In genomic region chr10:75559676-75560548, GRCm38 (mm10) we compare ENCODE assay signal across 8 mouse cellular contexts. TPM values are rescaled to one million over a fixed set of nuclear protein-coding genes. Genes with fewer than 3 reads are reported as not detected.
DNase-seq lines count a peak whose midpoint lies in the region; ATAC-seq lines count a peak whose summit lies in the region.

Gene Lrrc75b, minus strand, starts transcription at chr10:75560330.

- WGBS in intestine, embryonic 15.5 days, result under 1% methylated on average over 75 of the region's 75 CpGs
- WGBS in limb, embryonic 10.5 days, result 1% methylated on average over 75 of the region's 75 CpGs
- under 1% methylated on average over 70 of the region's 75 CpGs for WGBS in midbrain, embryonic 15.5 days

- no peaks in the 10 kb centered on the region for H3K36me3 ChIP-seq in intestine, embryonic 15.5 days
- no peaks in the 10 kb centered on the region for H3K36me3 ChIP-seq in limb, embryonic 10.5 days
- H3K36me3 ChIP-seq in midbrain, embryonic 15.5 days (replicated peaks), result no peaks in the 10 kb centered on the region; the same call in 1 of the 2 replicates

- DNase-seq in thymus, postnatal 25 days, result peak; percentile 11
- DNase-seq in thymus, postnatal 0 days (ENCODE audit: low spot score), result no peak
- peak; percentile 73 to 82 for DNase-seq in cerebellum, postnatal 36 days
- peak; percentile 67 for DNase-seq in limb, embryonic 10.5 days (ENCODE audit: low spot score)
- DNase-seq in testis, postnatal 14 days (ENCODE audit: low spot score), result peak; percentile 54

- H3K9me3 ChIP-seq in intestine, embryonic 15.5 days, result no peaks in the 10 kb centered on the region
- H3K9me3 ChIP-seq in limb, embryonic 10.5 days (replicated peaks), result no peaks in the 10 kb centered on the region
- H3K9me3 ChIP-seq in midbrain, embryonic 15.5 days, result no peaks in the 10 kb centered on the region

- H3K27me3 ChIP-seq in intestine, embryonic 15.5 days (replicated peaks), result peaks cover 29% of the 10 kb centered on the region
- peaks cover 60% of the 10 kb centered on the region for H3K27me3 ChIP-seq in limb, embryonic 10.5 days (ENCODE audit: low read depth, poor library complexity, severe bottlenecking)
- H3K27me3 ChIP-seq in midbrain, embryonic 15.5 days (replicated peaks), result peaks cover 7% of the 10 kb centered on the region

- ATAC-seq in granulocyte monocyte progenitor cell, adult 5-6 weeks (replicated peaks; ENCODE audit: poor library complexity, severe bottlenecking), result peak; percentile 41
- peak; percentile 39 for ATAC-seq in intestine, embryonic 15.5 days
- peak; percentile 63 for ATAC-seq in midbrain, embryonic 15.5 days (replicated peaks)

- H3K4me2 ChIP-seq in intestine, embryonic 15.5 days (replicated peaks), result peak within 1 kb of the TSS; percentile 99
- H3K4me2 ChIP-seq in midbrain, embryonic 15.5 days, result peak within 1 kb of the TSS; percentile 82

- peak within 1 kb of the TSS; percentile 64 for H3K4me3 ChIP-seq in intestine, embryonic 15.5 days (replicated peaks)
- peak within 1 kb of the TSS; percentile 71 for H3K4me3 ChIP-seq in limb, embryonic 10.5 days
- peak within 1 kb of the TSS; percentile 63 for H3K4me3 ChIP-seq in midbrain, embryonic 15.5 days

- H3K9ac ChIP-seq in intestine, embryonic 15.5 days, result peak within 1 kb of the TSS; percentile 53
- peak within 1 kb of the TSS; percentile 93 for H3K9ac ChIP-seq in midbrain, embryonic 15.5 days

- H3K27ac ChIP-seq in intestine, embryonic 15.5 days, result no peak within 1 kb of the TSS
- H3K27ac ChIP-seq in limb, embryonic 10.5 days, result peak within 1 kb of the TSS; percentile 85
- peak within 1 kb of the TSS; percentile 97 for H3K27ac ChIP-seq in midbrain, embryonic 15.5 days

- peaks cover 21% of the 10 kb centered on the region for H3K4me1 ChIP-seq in intestine, embryonic 15.5 days (replicated peaks)
- H3K4me1 ChIP-seq in limb, embryonic 10.5 days, result peaks cover 51% of the 10 kb centered on the region
- peaks cover 46% of the 10 kb centered on the region for H3K4me1 ChIP-seq in midbrain, embryonic 15.5 days

RNA-seq across cellular contexts. Expression of gene Lrrc75b, which starts in this region (rescaled TPM):
- polyA plus RNA-seq in thymus, postnatal 0 days (2015; fragmentation: Nextera tagmentation; extraction: Ambion mirVana), result 0.41 and 0.86 TPM in 2 replicates
- not detected in 2 replicates for total RNA-seq in granulocyte monocyte progenitor cell, adult 5-6 weeks (2014; fragmentation: Nextera tagmentation)
- not detected in 2 replicates for total RNA-seq in granulocyte monocyte progenitor cell, adult 5-6 weeks (2017)
- polyA plus RNA-seq in intestine, embryonic 15.5 days (2015; fragmentation: Nextera tagmentation; extraction: Ambion mirVana), result 2.1 and 2.7 TPM in 2 replicates
- 0.74 and 0.93 TPM in 2 replicates for polyA plus RNA-seq in limb, embryonic 10.5 days (2016; fragmentation: Nextera tagmentation; extraction: Ambion mirVana)
- polyA plus RNA-seq in midbrain, embryonic 15.5 days (2015; fragmentation: Nextera tagmentation; extraction: Ambion mirVana), result 41.0 and 44.8 TPM in 2 replicates

Comparison
In these comparisons a context has a peak if more than half of its experiments do, and no peak if none do; other contexts are left out.
1. RNA of gene Lrrc75b (polyA plus RNA-seq): 41.0 to 44.8 TPM in midbrain, embryonic 15.5 days; 2.1 to 2.7 TPM in intestine, embryonic 15.5 days, 0.74 to 0.93 TPM in limb, embryonic 10.5 days and 0.41 to 0.86 TPM in thymus, postnatal 0 days; every median in the first group is over 10 times any median in the second.
2. Peak in ATAC-seq in granulocyte monocyte progenitor cell, adult 5-6 weeks; RNA of the gene not detected or under 1 TPM.
3. Peak in DNase-seq, H3K4me3 ChIP-seq and H3K27ac ChIP-seq in limb, embryonic 10.5 days; RNA of the gene not detected or under 1 TPM.
4. Peak in every context shown above with its lines, with median percentiles within 50 percentile points of each other: ATAC-seq and H3K4me3 ChIP-seq.